Mouse (Mus musculus) frontal cortex, postnatal 14 days (tissue): ENCODE measurements around the gene Tardbp.

Experiments used
- DNase-seq, 2 experiments: peaks; one replicate each; pipeline ENCODE4 v3.0.0; 2022; ENCODE audit warnings: low spot score in 2 of 2

Gene Tardbp

GRCm38 (mm10) chr4:148626623-148627185 lies at the start of gene Tardbp:
Tardbp (minus strand) TSS chr4:148627019.
- peak; percentile 89 to 92 for DNase-seq

- no peak for DNase-seq
These were observed 49.6 kb upstream of the Tardbp start for GRCm38 (mm10) chr4:148676188-148676960.

GRCm38 (mm10) chr4:148675043-148675442 lies 48.2 kb upstream of the Tardbp start:
- no peak for DNase-seq

GRCm38 (mm10) chr4:148671230-148671947 lies 44.6 kb upstream of the Tardbp start:
- DNase-seq: no peak

GRCm38 (mm10) chr4:148667006-148667755 lies 40.4 kb upstream of the Tardbp start:
- no peak for DNase-seq

- DNase-seq: no peak
These were observed 37.2 kb upstream of the Tardbp start for GRCm38 (mm10) chr4:148664021-148664420.

GRCm38 (mm10) chr4:148663326-148663725 lies 36.5 kb upstream of the Tardbp start:
- DNase-seq: no peak

- DNase-seq: peak; percentile 43 to 56
These were observed 35.5 kb upstream of the Tardbp start for GRCm38 (mm10) chr4:148662168-148662965.

GRCm38 (mm10) chr4:148660174-148660573 lies 33.4 kb upstream of the Tardbp start:
- no peak for DNase-seq

GRCm38 (mm10) chr4:148657776-148658175 lies 31.0 kb upstream of the Tardbp start:
- DNase-seq: no peak

- DNase-seq: no peak
These were observed 30.0 kb upstream of the Tardbp start for GRCm38 (mm10) chr4:148656691-148657258.

- no peak for DNase-seq
These were observed 28.0 kb upstream of the Tardbp start for GRCm38 (mm10) chr4:148654701-148655398.

- no peak for DNase-seq
These were observed 24.2 kb upstream of the Tardbp start for GRCm38 (mm10) chr4:148651045-148651444.

GRCm38 (mm10) chr4:148649309-148649708 lies 22.5 kb upstream of the Tardbp start:
- DNase-seq: no peak

- no peak for DNase-seq
These were observed 19.8 kb upstream of the Tardbp start for GRCm38 (mm10) chr4:148646616-148647015.

GRCm38 (mm10) chr4:148644926-148645325 lies 18.1 kb upstream of the Tardbp start:
- no peak for DNase-seq

GRCm38 (mm10) chr4:148644157-148644511 lies 17.3 kb upstream of the Tardbp start:
- peak in 1 of 2 experiments; percentile 44 for DNase-seq

- DNase-seq: no peak
These were observed 16.7 kb upstream of the Tardbp start, which contains the start of gene Gm572 for GRCm38 (mm10) chr4:148643291-148644156. Gm572 (plus strand) TSS chr4:148643317.

- DNase-seq: no peak
These were observed 14.3 kb upstream of the Tardbp start for GRCm38 (mm10) chr4:148641121-148641520.
